Mouse (Mus musculus) adrenal gland, adult 8-10 months (tissue): ENCODE data around the gene Dnajb2. TPM values are rescaled to one million over a fixed set of nuclear protein-coding genes. Genes with fewer than 3 reads are reported as not detected.
"Not testable (repeated sequence)": the region's sequence is repeated elsewhere in the genome, so short reads cannot be mapped to it uniquely, and the experiment has no call there.

Experiments
- DNase-seq: peaks from one replicate; pipeline ENCODE4 v3.0.0; 2022
- total RNA-seq, 4 experiments: library from RNA; stranded (reverse); gene quantifications; 2 replicates each; pipeline ENCODE4 v1.2.4; 2022

Dnajb2 gene
- total RNA-seq, 4 experiments from 2014 or later, result 85.7 to 111 (median 108) TPM

- peak; percentile 81 for DNase-seq
Observed at GRCm38 (mm10) chr1:75219078-75219477, 17.1 kb upstream of the Dnajb2 start.

DNA sequence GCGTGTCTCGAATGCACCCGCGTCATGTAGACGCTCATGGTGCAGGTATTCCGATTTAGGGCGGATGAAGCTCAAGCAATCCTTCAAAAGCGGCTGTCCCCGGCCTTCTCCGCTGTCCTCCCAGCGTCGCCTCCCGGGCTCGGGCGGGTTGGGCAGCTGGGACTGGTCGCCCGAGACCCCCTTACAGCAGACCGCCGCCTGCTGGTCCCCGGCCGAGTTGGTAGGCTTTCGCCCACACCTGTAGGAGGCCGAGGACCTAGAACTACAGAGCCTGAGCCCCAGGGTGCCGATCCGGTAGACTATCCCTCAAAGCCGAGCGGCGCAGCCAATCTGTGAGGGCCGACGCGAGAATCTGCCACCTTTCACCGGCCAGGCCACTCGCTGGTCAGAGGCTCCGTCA lies 16.7 kb upstream of the Dnajb2 start, which contains the start of gene Tuba4a:
TSS of gene Tuba4a (minus strand) at position 335 of the 400 bp plus-strand sequence.
- DNase-seq, result no peak

- DNase-seq, result no peak
Observed at GRCm38 (mm10) chr1:75221538-75221937, 14.7 kb upstream of the Dnajb2 start.

- no peak for DNase-seq
Observed at GRCm38 (mm10) chr1:75222926-75223325, 13.3 kb upstream of the Dnajb2 start.

GRCm38 (mm10) chr1:75223532-75223931 lies 12.7 kb upstream of the Dnajb2 start:
- no peak for DNase-seq

DNA sequence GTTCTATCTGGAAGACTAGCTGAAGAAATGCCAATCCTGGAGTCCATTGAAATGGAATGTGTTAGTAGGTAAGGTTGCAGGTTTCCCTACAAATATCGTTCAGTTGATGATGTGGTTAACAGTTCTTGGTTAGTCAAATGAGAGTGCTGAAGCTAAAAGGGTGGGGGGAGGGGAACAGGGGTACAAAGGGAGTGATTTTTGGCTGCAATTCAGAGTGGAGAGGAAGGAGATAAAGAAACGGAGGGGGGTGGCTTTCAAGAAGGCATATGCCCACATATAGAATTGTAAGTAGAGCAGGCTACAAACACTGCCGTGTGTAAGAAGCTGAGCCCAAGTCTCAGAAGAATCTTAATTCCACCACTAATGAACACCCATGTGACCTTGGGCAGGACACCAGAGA lies 10.7 kb upstream of the Dnajb2 start:
- no peak for DNase-seq

DNA sequence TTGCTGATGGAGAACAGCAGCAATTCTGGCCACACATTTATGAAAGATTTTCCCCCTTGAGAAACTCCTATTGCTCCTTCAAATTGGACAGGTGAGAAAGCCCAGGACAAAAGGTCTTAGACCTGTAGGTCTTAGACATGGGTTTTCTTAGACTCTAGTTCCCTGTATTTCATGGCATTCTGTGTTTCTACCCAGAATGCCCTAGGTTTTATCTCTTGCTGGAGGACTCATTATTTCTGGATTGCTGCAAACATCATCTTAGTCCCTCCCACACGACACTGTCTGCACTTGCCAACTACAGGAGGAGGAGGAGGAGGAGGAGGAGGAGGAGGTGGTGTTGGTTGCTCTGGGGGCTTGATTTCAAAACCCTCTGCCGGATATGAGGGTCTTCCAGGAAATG lies 10.1 kb upstream of the Dnajb2 start:
- no peak for DNase-seq

- DNase-seq, result no peak
Observed at GRCm38 (mm10) chr1:75227653-75228052, 8.6 kb upstream of the Dnajb2 start.

GRCm38 (mm10) chr1:75229158-75229557 lies 7.0 kb upstream of the Dnajb2 start:
- DNase-seq, result no peak

GRCm38 (mm10) chr1:75230335-75230994 lies 5.7 kb upstream of the Dnajb2 start:
- no peak for DNase-seq

DNA sequence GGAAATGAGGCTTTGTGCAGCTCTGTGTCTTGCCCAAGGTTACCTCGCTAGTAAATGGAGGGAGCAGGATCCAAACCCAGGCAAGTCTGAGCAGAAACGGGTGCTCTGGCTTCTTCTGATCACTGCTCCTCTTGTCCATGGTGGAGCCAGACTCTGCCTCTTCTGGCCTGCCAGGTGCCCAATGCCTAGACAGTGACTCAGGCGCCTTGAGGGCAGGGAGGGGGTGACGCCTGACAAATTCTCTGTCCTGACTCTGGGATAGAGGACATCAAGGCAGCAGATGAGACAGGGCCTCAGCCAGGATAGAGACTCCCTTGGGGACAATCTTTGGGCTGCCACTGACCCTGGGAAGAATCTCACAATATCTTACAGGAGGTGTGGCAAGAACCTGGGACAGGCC lies 5.0 kb upstream of the Dnajb2 start:
- no peak for DNase-seq

- no peak for DNase-seq
Observed at GRCm38 (mm10) chr1:75231664-75232152, 4.5 kb upstream of the Dnajb2 start, which contains the start of gene A630095N17Rik. Gene A630095N17Rik (minus strand): TSS chr1:75232102.

DNA sequence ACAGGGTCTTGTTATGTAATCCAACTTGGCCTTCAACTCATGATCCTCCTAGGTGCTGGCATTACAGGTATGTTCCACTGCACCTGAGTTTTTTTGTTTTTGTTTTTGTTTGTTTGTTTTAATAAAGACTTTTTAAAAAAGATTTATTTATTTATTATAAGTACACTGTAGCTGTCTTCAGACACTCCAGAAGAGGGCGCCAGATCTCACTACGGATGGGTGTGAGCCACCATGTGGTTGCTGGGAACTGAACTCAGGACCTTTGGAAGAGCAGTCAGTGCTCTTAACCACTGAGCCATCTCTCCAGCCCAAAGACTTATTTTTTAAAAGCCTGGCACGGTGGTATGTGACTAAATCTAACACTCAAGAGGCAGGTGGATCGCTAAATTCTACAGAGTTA lies 3.7 kb upstream of the Dnajb2 start:
- DNase-seq, result not testable (repeated sequence)

DNA sequence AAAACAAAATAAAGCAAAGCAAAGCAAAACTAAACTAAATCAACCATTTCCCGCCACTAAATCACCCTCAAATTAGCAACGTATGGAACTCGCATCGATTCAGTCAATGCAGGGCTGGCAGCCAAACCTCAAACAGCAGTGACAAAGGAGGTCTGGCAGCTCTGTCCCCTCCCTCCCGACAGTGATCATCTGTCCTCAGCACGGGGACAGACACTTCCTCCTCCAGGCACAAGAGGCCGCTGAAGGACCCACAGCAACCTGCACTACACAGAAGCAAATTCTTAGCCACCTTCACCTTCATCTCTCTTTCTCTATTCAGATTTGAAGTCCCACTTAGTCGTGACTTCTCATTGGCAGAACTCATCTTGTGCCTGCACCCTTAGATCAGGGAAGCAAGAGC lies 1.6 kb upstream of the Dnajb2 start:
- DNase-seq, result no peak

DNA sequence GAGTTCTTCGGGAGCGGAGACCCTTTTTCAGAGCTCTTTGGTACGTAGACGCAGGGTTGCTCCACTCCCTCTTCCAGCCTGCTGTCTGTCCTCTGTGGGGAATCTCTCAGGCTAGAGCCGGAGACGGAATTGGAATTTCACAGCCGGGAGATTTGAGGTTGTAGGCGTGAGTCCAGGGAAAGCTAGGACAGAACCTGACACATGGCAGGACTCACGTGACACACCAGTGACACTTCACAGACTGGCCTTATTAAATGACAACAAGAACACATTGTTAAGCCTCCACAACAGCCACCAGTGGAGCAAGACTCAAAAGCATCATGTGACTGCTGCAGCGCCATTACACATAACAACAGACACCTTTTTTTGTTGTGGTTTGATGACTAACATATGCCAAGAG lies 3.4 kb downstream of the Dnajb2 start:
- no peak for DNase-seq

DNA sequence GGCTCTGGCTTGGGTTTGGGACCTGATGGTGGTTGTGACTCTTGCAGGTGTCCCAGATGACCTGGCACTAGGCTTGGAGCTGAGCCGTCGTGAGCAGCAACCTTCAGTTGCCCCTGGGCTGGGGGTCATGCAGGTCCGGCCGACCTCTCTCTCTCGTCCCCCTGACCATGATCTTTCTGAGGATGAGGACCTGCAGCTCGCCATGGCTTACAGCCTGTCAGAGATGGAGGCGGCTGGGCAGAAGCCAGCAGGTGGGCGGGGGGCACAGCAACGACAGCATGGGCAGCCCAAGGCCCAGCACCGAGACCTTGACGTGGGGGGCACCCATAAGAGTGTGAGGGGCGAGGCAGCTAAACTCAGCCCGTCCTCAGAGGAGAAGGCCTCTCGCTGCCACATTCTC lies 7.2 kb downstream of the Dnajb2 start:
- DNase-seq, result no peak

GRCm38 (mm10) chr1:75244175-75244826 lies 8.1 kb downstream of the Dnajb2 start:
- no peak for DNase-seq

DNA sequence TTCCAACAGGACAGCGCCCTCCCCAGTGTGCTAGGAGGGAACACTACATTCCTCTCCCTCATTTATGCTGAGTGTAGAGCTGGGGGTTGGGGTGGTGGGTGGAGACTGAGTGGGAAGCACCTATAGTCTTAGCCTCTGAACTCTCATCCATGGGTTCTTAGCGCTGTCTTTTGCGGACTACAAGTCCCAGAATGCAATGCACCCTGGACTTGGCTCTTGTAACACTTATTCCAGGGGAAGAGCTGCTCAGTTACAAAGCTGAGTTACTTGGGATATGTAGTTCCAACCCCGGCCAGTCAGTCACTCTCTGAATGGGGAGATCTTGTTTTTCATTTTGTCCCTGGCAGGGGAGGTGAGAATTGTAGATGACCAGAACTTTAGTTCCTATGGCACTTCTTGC lies 8.6 kb downstream of the Dnajb2 start:
- no peak for DNase-seq

DNA sequence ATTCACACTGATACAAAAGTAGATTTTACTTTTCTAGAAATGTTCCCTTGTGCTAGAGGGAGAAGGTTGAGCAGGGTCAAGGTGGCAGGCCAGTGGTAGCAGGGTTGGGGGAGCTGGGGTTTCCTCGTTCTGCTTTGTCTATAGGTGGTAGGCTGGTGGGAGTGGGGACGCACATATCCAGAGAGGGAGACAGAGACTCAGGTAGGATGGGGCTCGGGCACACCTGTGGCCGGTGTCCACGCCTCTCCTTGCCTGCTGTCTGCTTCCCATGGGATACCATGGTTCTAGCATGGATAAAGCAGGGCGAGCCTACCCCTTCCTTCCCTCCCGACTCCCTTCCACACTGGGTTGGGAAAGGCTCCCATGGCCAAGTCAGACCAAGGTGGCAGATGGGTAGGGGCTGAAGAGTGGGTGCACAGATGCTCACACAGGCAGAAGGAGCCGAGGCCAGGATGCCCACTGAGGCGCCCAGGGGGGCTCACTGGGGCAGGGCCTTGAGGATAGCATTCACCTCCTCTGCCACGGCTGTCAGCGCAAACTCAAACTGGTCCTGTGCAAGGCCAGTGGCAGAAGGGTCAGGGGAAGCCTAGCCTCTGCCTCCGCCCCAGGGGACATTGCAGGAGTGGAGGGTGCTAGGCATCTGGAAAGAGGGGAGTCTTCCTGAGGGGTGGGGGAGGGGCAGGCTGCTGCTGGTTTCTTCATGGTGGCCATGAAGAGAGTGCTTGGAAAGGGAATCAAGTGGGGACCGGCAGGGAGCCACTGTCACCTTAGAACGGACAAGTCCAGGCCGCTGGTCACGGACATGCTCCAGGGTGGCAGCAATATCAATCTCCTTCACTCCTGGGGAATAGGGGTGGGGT lies 11.1 kb downstream of the Dnajb2 start:
- DNase-seq, result no peak

DNA sequence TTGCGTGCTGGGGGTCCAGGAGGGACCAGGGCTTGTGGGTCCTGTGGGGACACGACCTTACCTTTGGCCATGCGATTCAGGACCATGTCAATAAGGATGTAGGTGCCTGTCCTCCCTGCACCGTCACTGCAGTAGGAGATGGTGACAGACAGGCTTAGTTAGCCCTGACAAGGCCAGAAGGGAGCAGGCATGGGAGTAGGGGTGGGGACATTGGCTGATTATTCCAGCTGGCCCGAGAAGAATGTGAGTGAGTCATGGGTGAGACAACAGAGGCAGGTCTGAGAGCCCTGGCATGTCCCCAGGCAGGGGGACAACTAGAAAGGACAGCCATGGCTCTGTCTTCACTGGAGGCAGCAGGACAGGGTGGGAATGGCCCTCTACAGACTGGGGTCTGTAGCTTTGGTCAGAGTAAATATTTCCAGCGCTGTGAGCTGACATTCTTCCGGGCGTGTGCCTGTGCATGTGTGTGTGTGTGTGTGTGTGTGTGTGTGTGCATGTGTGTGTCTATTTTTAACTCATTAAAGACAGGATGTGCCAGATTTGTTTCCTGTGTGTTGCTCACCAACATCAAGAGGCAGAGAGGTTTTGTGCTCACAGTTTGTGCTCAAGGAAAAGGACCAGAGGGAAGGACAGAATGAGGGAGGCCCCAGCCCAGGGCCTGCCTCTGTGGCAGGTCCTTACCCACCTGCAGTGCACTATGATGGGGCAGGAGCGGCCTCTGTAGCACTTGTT lies 12.0 kb downstream of the Dnajb2 start:
- peak; percentile 86 for DNase-seq

GRCm38 (mm10) chr1:75250498-75250897 lies 14.3 kb downstream of the Dnajb2 start:
- DNase-seq, result no peak
